Mouse (Mus musculus) liver, embryonic 11.5 days (tissue): ENCODE data around the gene Ccdc141. TPM values are rescaled to one million over a fixed set of nuclear protein-coding genes. Genes with fewer than 3 reads are reported as not detected.

ENCODE experiments used
- ATAC-seq: fragments of 200-750 bp; cut with Nextera tagmentation; replicated peaks from 2 replicates; pipeline ENCODE4 v1.8.0; 2017; ENCODE audit warnings: moderate number of reproducible peaks, mild to moderate bottlenecking, moderate TSS enrichment, moderate library complexity; ENCODE audit not compliant: low FRiP score
- DNase-seq: peaks from one replicate; pipeline ENCODE4 v3.0.0-alpha.2; 2017; ENCODE audit warnings: low spot score
- H3K27ac ChIP-seq: fragments of 300-500 bp; sonication (generic); 2 replicates; pipeline ENCODE4 v1.5.1; 2014; ENCODE audit warnings: mild to moderate bottlenecking, low read depth, low read length, control low read depth
- H3K27me3 ChIP-seq: fragments of 300-500 bp; sonication (generic); replicated peaks from 2 replicates; pipeline ENCODE4 v1.6.1; 2014; ENCODE audit warnings: low read length, mixed read lengths; ENCODE audit not compliant: control insufficient read depth, insufficient read depth
- H3K36me3 ChIP-seq: fragments of 300-500 bp; sonication (generic); 2 replicates; pipeline ENCODE4 v1.6.1; 2014; ENCODE audit warnings: mild to moderate bottlenecking, low read length, moderate library complexity, mixed read lengths; ENCODE audit not compliant: control insufficient read depth, insufficient read depth
- H3K4me1 ChIP-seq: fragments of 300-500 bp; sonication (generic); replicated peaks from 2 replicates; pipeline ENCODE4 v1.6.1; 2014; ENCODE audit warnings: low read length, mixed read lengths; ENCODE audit not compliant: control insufficient read depth, insufficient read depth
- H3K4me2 ChIP-seq: fragments of 300-500 bp; sonication (generic); 2 replicates; pipeline ENCODE4 v1.6.1; 2014; ENCODE audit warnings: mild to moderate bottlenecking, control low read depth, moderate library complexity
- H3K4me3 ChIP-seq: fragments of 300-500 bp; sonication (generic); 2 replicates; pipeline ENCODE4 v1.5.1; 2014; ENCODE audit warnings: low read depth, low read length, control low read depth
- H3K9ac ChIP-seq: fragments of 300-500 bp; sonication (generic); 2 replicates; pipeline ENCODE4 v1.6.1; 2014; ENCODE audit warnings: low read depth, low read length, control low read depth
- H3K9me3 ChIP-seq: fragments of 300-500 bp; sonication (generic); 2 replicates; pipeline ENCODE4 v1.6.1; 2016; ENCODE audit warnings: low read length, inconsistent platforms, mixed read lengths; ENCODE audit not compliant: control insufficient read depth
- WGBS: fragments of 180-500 bp; shearing (Covaris S2); extraction: QIAGEN DNeasy Blood & Tissue Kit; methylation state at CpG from one replicate; pipeline ENCODE4 v1.1.7; 2014; 5-methylcytosine and 5-hydroxymethylcytosine counted together
- polyA plus RNA-seq: library from polyadenylated mRNA; unstranded; fragments of >200 nt; fragmentation: Nextera tagmentation; extraction: Ambion mirVana; gene quantifications from 2 replicates; pipeline ENCODE4 v1.2.1, GENCODE M21; 2014

The Ccdc141 gene
- polyA plus RNA-seq, 1 experiment from 2014 or later, result 6.3 TPM

GRCm38 (mm10) chr2:77138879-77139278, 31.6 kb downstream of the Ccdc141 start:
- DNase-seq (no peak), ATAC-seq (no peak)
- 62% methylated on average over 6 of the region's 6 CpGs for WGBS
- Histone ChIP-seq H3K4me2 (no peak overlapping the region), H3K27me3 (no peaks in the 10 kb centered on the region), H3K36me3 (no peaks in the 10 kb centered on the region), H3K9me3 (no peaks in the 10 kb centered on the region), H3K4me1 (no peaks in the 10 kb centered on the region), H3K9ac (no peak overlapping the region), H3K27ac (no peak overlapping the region), H3K4me3 (no peak overlapping the region)

GRCm38 (mm10) chr2:77134906-77135305, 35.5 kb downstream of the Ccdc141 start:
- no peak for DNase-seq
- Histone ChIP-seq H3K9me3 (no peaks in the 10 kb centered on the region), H3K36me3 (no peaks in the 10 kb centered on the region), H3K9ac (no peak overlapping the region), H3K4me1 (no peaks in the 10 kb centered on the region), H3K4me3 (no peak overlapping the region), H3K27ac (no peak overlapping the region), H3K4me2 (no peak overlapping the region), H3K27me3 (no peaks in the 10 kb centered on the region)
- WGBS, result 42% methylated on average over 1 of the region's 1 CpGs
- ATAC-seq, result no peak

GRCm38 (mm10) chr2:77133407-77133806, 37.0 kb downstream of the Ccdc141 start:
- no peaks in the 10 kb centered on the region for H3K9me3 ChIP-seq
- H3K27ac ChIP-seq, result no peak overlapping the region
- no peaks in the 10 kb centered on the region for H3K27me3 ChIP-seq
- no peaks in the 10 kb centered on the region for H3K4me1 ChIP-seq
- H3K9ac ChIP-seq, result no peak overlapping the region
- no peaks in the 10 kb centered on the region for H3K36me3 ChIP-seq
- ATAC-seq, result no peak
- WGBS, result 95% methylated on average over 1 of the region's 1 CpGs
- no peak overlapping the region for H3K4me2 ChIP-seq
- H3K4me3 ChIP-seq, result no peak overlapping the region
- no peak for DNase-seq

- Histone ChIP-seq H3K4me2 (no peak overlapping the region), H3K36me3 (no peaks in the 10 kb centered on the region), H3K27ac (no peak overlapping the region), H3K9ac (no peak overlapping the region), H3K27me3 (no peaks in the 10 kb centered on the region), H3K9me3 (no peaks in the 10 kb centered on the region), H3K4me3 (no peak overlapping the region), H3K4me1 (no peaks in the 10 kb centered on the region)
- DNase-seq (no peak), ATAC-seq (no peak)
- WGBS, result 79% methylated on average over 1 of the region's 1 CpGs
Observed at GRCm38 (mm10) chr2:77126939-77127338, 43.5 kb downstream of the Ccdc141 start.

- Histone ChIP-seq H3K27ac (no peak overlapping the region), H3K36me3 (no peaks in the 10 kb centered on the region), H3K4me2 (no peak overlapping the region), H3K4me3 (no peak overlapping the region), H3K9ac (no peak overlapping the region), H3K9me3 (no peaks in the 10 kb centered on the region), H3K4me1 (no peaks in the 10 kb centered on the region), H3K27me3 (no peaks in the 10 kb centered on the region)
- 70% methylated on average over 6 of the region's 6 CpGs for WGBS
- no peak for DNase-seq
- no peak for ATAC-seq
Observed at GRCm38 (mm10) chr2:77118102-77118501, 52.3 kb downstream of the Ccdc141 start.

GRCm38 (mm10) chr2:77114335-77114734, 56.1 kb downstream of the Ccdc141 start:
- Histone ChIP-seq H3K36me3 (no peaks in the 10 kb centered on the region), H3K4me2 (no peak overlapping the region), H3K9ac (no peak overlapping the region), H3K4me1 (no peaks in the 10 kb centered on the region), H3K9me3 (no peaks in the 10 kb centered on the region), H3K27me3 (no peaks in the 10 kb centered on the region), H3K27ac (no peak overlapping the region), H3K4me3 (no peak overlapping the region)
- no peak for DNase-seq
- WGBS, result 41% methylated on average over 2 of the region's 2 CpGs
- no peak for ATAC-seq

- no peaks in the 10 kb centered on the region for H3K9me3 ChIP-seq
- ATAC-seq (no peak), DNase-seq (no peak)
- H3K4me1 ChIP-seq, result no peaks in the 10 kb centered on the region
- H3K9ac ChIP-seq, result no peak overlapping the region
- 80% methylated on average over 8 of the region's 8 CpGs for WGBS
- H3K27ac ChIP-seq, result no peak overlapping the region
- no peaks in the 10 kb centered on the region for H3K36me3 ChIP-seq
- H3K27me3 ChIP-seq, result no peaks in the 10 kb centered on the region
- no peak overlapping the region for H3K4me2 ChIP-seq
- H3K4me3 ChIP-seq, result no peak overlapping the region
Observed at GRCm38 (mm10) chr2:77113867-77114266, 56.6 kb downstream of the Ccdc141 start.

GRCm38 (mm10) chr2:77113026-77113425, 57.4 kb downstream of the Ccdc141 start:
- Histone ChIP-seq H3K27me3 (no peaks in the 10 kb centered on the region), H3K4me1 (no peaks in the 10 kb centered on the region), H3K27ac (no peak overlapping the region), H3K9ac (no peak overlapping the region), H3K9me3 (no peaks in the 10 kb centered on the region), H3K4me2 (no peak overlapping the region), H3K4me3 (no peak overlapping the region), H3K36me3 (no peaks in the 10 kb centered on the region)
- WGBS, result 89% methylated on average over 5 of the region's 5 CpGs
- ATAC-seq (no peak), DNase-seq (no peak)

- 86% methylated on average over 2 of the region's 2 CpGs for WGBS
- no peaks in the 10 kb centered on the region for H3K4me1 ChIP-seq
- no peak overlapping the region for H3K4me3 ChIP-seq
- no peak overlapping the region for H3K9ac ChIP-seq
- no peaks in the 10 kb centered on the region for H3K27me3 ChIP-seq
- DNase-seq (no peak), ATAC-seq (no peak)
- H3K36me3 ChIP-seq, result no peaks in the 10 kb centered on the region
- H3K27ac ChIP-seq, result no peak overlapping the region
- no peaks in the 10 kb centered on the region for H3K9me3 ChIP-seq
- H3K4me2 ChIP-seq, result no peak overlapping the region
Observed at GRCm38 (mm10) chr2:77111095-77111494, 59.3 kb downstream of the Ccdc141 start.
